Mouse (Mus musculus): ENCODE data around the gene Zfhx3. TPM values are rescaled to one million over a fixed set of nuclear protein-coding genes. Genes with fewer than 3 reads are reported as not detected.

Zfhx3 gene
- polyA plus RNA-seq, 1 experiment = 2.5 TPM

GRCm38 (mm10) chr8:108563934-108564564 is 621.6 kb downstream of the Zfhx3 start:
- 45% methylated on average over 7 of the region's 7 CpGs for WGBS
- Histone ChIP-seq H3K27ac (ENCODE audit: insufficient read depth, low read depth, low read length) (no peak overlapping the region), H3K4me3 (ENCODE audit: insufficient read depth, low read depth, low read length) (no peak overlapping the region), H3K4me1 (ENCODE audit: control insufficient read depth, insufficient read depth, low read length) (no peaks in the 10 kb centered on the region), H3K27me3 (replicated peaks; ENCODE audit: control insufficient read depth, insufficient read depth, low read length) (no peaks in the 10 kb centered on the region), H3K36me3 (ENCODE audit: control insufficient read depth, insufficient read depth, low read length) (no peaks in the 10 kb centered on the region)
- no peak for DNase-seq
- TF ChIP-seq CTCF (conservative IDR thresholded peaks at IDR 0.05; ENCODE audit: insufficient read depth, insufficient read length, low read depth, low read length) (no peak), POLR2A (IDR thresholded peaks at IDR 0.05; ENCODE audit: low read depth, low read length) (no peak)

- no peak overlapping the region for H3K27ac ChIP-seq (ENCODE audit: insufficient read depth, low read depth, low read length)
- H3K36me3 ChIP-seq (ENCODE audit: control insufficient read depth, insufficient read depth, low read length) = no peaks in the 10 kb centered on the region
- H3K4me1 ChIP-seq (ENCODE audit: control insufficient read depth, insufficient read depth, low read length) = no peaks in the 10 kb centered on the region
- no peaks in the 10 kb centered on the region for H3K27me3 ChIP-seq (replicated peaks; ENCODE audit: control insufficient read depth, insufficient read depth, low read length)
- DNase-seq = no peak
- WGBS = 46% methylated on average over 12 of the region's 12 CpGs
- no peak for TF ChIP-seq CTCF (conservative IDR thresholded peaks at IDR 0.05; ENCODE audit: insufficient read depth, insufficient read length, low read depth, low read length)
- no peak for TF ChIP-seq POLR2A (IDR thresholded peaks at IDR 0.05; ENCODE audit: low read depth, low read length)
- H3K4me3 ChIP-seq (ENCODE audit: insufficient read depth, low read depth, low read length) = no peak overlapping the region
Observed at GRCm38 (mm10) chr8:108566035-108566434, 623.6 kb downstream of the Zfhx3 start.

- DNase-seq = no peak
- Histone ChIP-seq H3K27me3 (replicated peaks; ENCODE audit: control insufficient read depth, insufficient read depth, low read length) (no peaks in the 10 kb centered on the region), H3K4me3 (ENCODE audit: insufficient read depth, low read depth, low read length) (no peak overlapping the region), H3K36me3 (ENCODE audit: control insufficient read depth, insufficient read depth, low read length) (no peaks in the 10 kb centered on the region), H3K27ac (ENCODE audit: insufficient read depth, low read depth, low read length) (no peak overlapping the region), H3K4me1 (ENCODE audit: control insufficient read depth, insufficient read depth, low read length) (no peaks in the 10 kb centered on the region)
- no peak for TF ChIP-seq POLR2A (IDR thresholded peaks at IDR 0.05; ENCODE audit: low read depth, low read length)
- no peak for TF ChIP-seq CTCF (conservative IDR thresholded peaks at IDR 0.05; ENCODE audit: insufficient read depth, insufficient read length, low read depth, low read length)
- WGBS = 90% methylated on average over 5 of the region's 5 CpGs
Observed at GRCm38 (mm10) chr8:108573295-108574017, 631.0 kb downstream of the Zfhx3 start.

GRCm38 (mm10) chr8:108574101-108574500 is 631.7 kb downstream of the Zfhx3 start:
- Histone ChIP-seq H3K36me3 (ENCODE audit: control insufficient read depth, insufficient read depth, low read length) (no peaks in the 10 kb centered on the region), H3K27me3 (replicated peaks; ENCODE audit: control insufficient read depth, insufficient read depth, low read length) (no peaks in the 10 kb centered on the region), H3K4me3 (ENCODE audit: insufficient read depth, low read depth, low read length) (no peak overlapping the region), H3K27ac (ENCODE audit: insufficient read depth, low read depth, low read length) (no peak overlapping the region), H3K4me1 (ENCODE audit: control insufficient read depth, insufficient read depth, low read length) (no peaks in the 10 kb centered on the region)
- 28% methylated on average over 7 of the region's 7 CpGs for WGBS
- TF ChIP-seq POLR2A (IDR thresholded peaks at IDR 0.05; ENCODE audit: low read depth, low read length) = no peak
- peak; percentile 70 for TF ChIP-seq CTCF (conservative IDR thresholded peaks at IDR 0.05; ENCODE audit: insufficient read depth, insufficient read length, low read depth, low read length)
- peak; percentile 68 for DNase-seq

- H3K27me3 ChIP-seq (replicated peaks; ENCODE audit: control insufficient read depth, insufficient read depth, low read length) = no peaks in the 10 kb centered on the region
- no peak for DNase-seq
- 66% methylated on average over 7 of the region's 7 CpGs for WGBS
- H3K4me1 ChIP-seq (ENCODE audit: control insufficient read depth, insufficient read depth, low read length) = no peaks in the 10 kb centered on the region
- TF ChIP-seq POLR2A (IDR thresholded peaks at IDR 0.05; ENCODE audit: low read depth, low read length) = no peak
- no peak for TF ChIP-seq CTCF (conservative IDR thresholded peaks at IDR 0.05; ENCODE audit: insufficient read depth, insufficient read length, low read depth, low read length)
- H3K4me3 ChIP-seq (ENCODE audit: insufficient read depth, low read depth, low read length) = no peak overlapping the region
- no peak overlapping the region for H3K27ac ChIP-seq (ENCODE audit: insufficient read depth, low read depth, low read length)
- no peaks in the 10 kb centered on the region for H3K36me3 ChIP-seq (ENCODE audit: control insufficient read depth, insufficient read depth, low read length)
Observed at GRCm38 (mm10) chr8:108577571-108577970, 635.1 kb downstream of the Zfhx3 start.

GRCm38 (mm10) chr8:108578388-108578787 is 635.9 kb downstream of the Zfhx3 start:
- no peak for TF ChIP-seq POLR2A (IDR thresholded peaks at IDR 0.05; ENCODE audit: low read depth, low read length)
- no peak for TF ChIP-seq CTCF (conservative IDR thresholded peaks at IDR 0.05; ENCODE audit: insufficient read depth, insufficient read length, low read depth, low read length)
- Histone ChIP-seq H3K4me1 (ENCODE audit: control insufficient read depth, insufficient read depth, low read length) (no peaks in the 10 kb centered on the region), H3K4me3 (ENCODE audit: insufficient read depth, low read depth, low read length) (no peak overlapping the region), H3K36me3 (ENCODE audit: control insufficient read depth, insufficient read depth, low read length) (no peaks in the 10 kb centered on the region), H3K27ac (ENCODE audit: insufficient read depth, low read depth, low read length) (no peak overlapping the region), H3K27me3 (replicated peaks; ENCODE audit: control insufficient read depth, insufficient read depth, low read length) (no peaks in the 10 kb centered on the region)
- no peak for DNase-seq
- WGBS = 70% methylated on average over 10 of the region's 10 CpGs

GRCm38 (mm10) chr8:108579808-108580207 is 637.4 kb downstream of the Zfhx3 start:
- WGBS = 73% methylated on average over 9 of the region's 9 CpGs
- no peak for DNase-seq
- Histone ChIP-seq H3K4me3 (ENCODE audit: insufficient read depth, low read depth, low read length) (no peak overlapping the region), H3K27ac (ENCODE audit: insufficient read depth, low read depth, low read length) (no peak overlapping the region), H3K27me3 (replicated peaks; ENCODE audit: control insufficient read depth, insufficient read depth, low read length) (no peaks in the 10 kb centered on the region), H3K36me3 (ENCODE audit: control insufficient read depth, insufficient read depth, low read length) (no peaks in the 10 kb centered on the region), H3K4me1 (ENCODE audit: control insufficient read depth, insufficient read depth, low read length) (no peaks in the 10 kb centered on the region)
- no peak for TF ChIP-seq CTCF (conservative IDR thresholded peaks at IDR 0.05; ENCODE audit: insufficient read depth, insufficient read length, low read depth, low read length)
- no peak for TF ChIP-seq POLR2A (IDR thresholded peaks at IDR 0.05; ENCODE audit: low read depth, low read length)

Data from kidney, adult 2 months (tissue).